Mouse (Mus musculus): Measurements from ENCODE around the gene Tenm2. TPM values are rescaled to one million over a fixed set of nuclear protein-coding genes. Genes with fewer than 3 reads are reported as not detected.

Tenm2 gene
- polyA plus RNA-seq, 1 experiment, result not detected

DNA sequence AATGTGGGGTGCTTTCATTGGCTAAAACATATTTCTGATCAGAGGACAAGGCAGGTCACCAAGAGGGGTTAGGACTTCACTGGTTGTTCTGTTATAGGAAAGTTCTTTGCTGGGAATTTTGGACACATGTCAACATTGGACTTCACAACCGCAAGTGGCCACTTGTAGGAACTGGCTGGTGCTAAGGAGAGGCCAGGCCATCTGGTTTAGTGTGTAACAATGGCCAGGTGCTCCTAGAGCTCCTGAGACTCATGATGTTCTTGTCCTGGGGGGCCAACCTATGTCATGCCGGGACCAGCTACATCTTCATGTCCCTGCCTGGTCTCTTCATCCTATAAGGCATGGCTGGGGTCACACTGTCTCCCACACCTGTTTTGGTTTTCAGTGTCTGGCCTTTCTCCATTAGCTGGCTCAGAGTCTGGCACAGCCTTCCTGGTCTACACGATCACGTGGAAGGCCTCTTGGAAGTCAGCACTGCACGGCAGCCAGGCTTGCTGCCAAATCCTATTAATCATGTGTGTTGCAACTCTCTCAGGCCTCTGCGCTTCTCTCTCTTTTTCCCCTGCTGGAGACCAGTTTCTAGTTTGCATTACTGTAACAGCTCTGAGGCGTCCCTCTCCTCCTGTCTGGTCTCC, 1199.6 kb downstream of the Tenm2 start:
- no peak for TF ChIP-seq POLR2A (IDR thresholded peaks at IDR 0.05; ENCODE audit: borderline replicate concordance, low read depth, low read length)
- TF ChIP-seq CTCF (IDR thresholded peaks at IDR 0.05; ENCODE audit: low read depth, low read length), result no peak
- no peak overlapping the region for H3K4me3 ChIP-seq (ENCODE audit: insufficient read depth, low read length)
- H3K4me1 ChIP-seq (ENCODE audit: control insufficient read depth, insufficient read depth, low read length), result no peaks in the 10 kb centered on the region
- H3K27ac ChIP-seq (ENCODE audit: insufficient read depth, low read depth, low read length), result no peak overlapping the region

DNA sequence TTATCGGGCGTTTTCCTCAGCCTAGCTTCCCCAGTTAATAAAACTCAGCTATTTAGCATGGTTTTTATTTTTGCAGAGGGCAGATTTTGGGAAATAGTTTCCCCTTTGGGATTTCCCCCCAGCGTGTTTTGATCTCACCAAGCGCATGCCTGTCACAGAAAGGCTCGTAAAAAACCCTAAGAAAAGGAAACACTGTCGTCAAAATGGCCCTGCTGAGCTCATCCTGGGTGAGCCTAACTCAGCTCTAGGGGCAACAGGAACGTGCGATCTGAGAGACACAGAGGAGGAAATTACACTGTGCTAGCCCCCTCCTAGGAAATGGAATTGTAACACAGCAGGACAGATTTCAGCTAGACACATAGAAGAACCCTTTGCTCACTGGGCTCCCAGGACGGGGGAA, 1204.0 kb downstream of the Tenm2 start:
- no peaks in the 10 kb centered on the region for H3K4me1 ChIP-seq (ENCODE audit: control insufficient read depth, insufficient read depth, low read length)
- no peak overlapping the region for H3K4me3 ChIP-seq (ENCODE audit: insufficient read depth, low read length)
- H3K27ac ChIP-seq (ENCODE audit: insufficient read depth, low read depth, low read length), result no peak overlapping the region
- no peak for TF ChIP-seq CTCF (IDR thresholded peaks at IDR 0.05; ENCODE audit: low read depth, low read length)
- no peak for TF ChIP-seq POLR2A (IDR thresholded peaks at IDR 0.05; ENCODE audit: borderline replicate concordance, low read depth, low read length)

DNA sequence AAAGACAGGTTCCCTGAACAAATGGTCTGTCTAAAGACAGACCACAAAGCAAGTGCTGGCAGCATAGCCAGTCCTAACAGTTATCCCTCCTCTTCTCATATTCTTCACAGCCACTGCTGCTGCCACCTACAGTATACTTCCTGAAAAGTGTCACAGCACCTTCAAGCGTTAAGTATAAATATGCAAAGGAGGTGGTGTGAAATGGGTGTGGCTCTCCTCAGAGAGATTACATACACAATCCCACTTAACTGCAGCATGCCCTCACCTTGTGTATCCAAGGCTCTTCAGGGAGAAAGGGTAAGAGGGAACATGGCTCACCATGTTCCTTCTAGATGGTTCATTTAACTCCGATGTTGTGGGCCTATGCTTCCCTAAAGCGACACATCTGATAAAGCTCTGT, 1215.8 kb downstream of the Tenm2 start:
- no peak for TF ChIP-seq POLR2A (IDR thresholded peaks at IDR 0.05; ENCODE audit: borderline replicate concordance, low read depth, low read length)
- TF ChIP-seq CTCF (IDR thresholded peaks at IDR 0.05; ENCODE audit: low read depth, low read length), result no peak
- Histone ChIP-seq H3K27ac (ENCODE audit: insufficient read depth, low read depth, low read length) (no peak overlapping the region), H3K4me3 (ENCODE audit: insufficient read depth, low read length) (no peak overlapping the region), H3K4me1 (ENCODE audit: control insufficient read depth, insufficient read depth, low read length) (no peaks in the 10 kb centered on the region)

DNA sequence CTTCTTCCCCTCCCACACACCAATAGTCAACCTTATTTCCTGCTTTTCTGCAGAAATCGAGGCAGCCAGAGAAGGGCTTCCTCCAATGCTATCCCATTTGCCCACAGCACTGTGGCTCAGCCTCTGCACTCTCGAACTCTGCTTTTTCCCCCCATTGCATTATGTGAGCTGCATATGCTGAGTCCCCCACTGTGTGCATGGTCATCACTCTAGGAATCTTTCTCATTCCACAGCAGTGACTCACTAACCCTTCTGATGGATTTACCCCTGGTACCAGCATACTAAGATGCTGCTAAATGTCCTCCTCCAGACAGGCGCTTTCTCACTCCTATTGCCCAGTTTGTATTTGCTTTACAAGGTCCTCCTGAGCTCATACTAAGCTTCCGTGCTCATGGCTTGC, 1222.6 kb downstream of the Tenm2 start:
- TF ChIP-seq POLR2A (IDR thresholded peaks at IDR 0.05; ENCODE audit: borderline replicate concordance, low read depth, low read length) (no peak), CTCF (IDR thresholded peaks at IDR 0.05; ENCODE audit: low read depth, low read length) (no peak)
- no peak overlapping the region for H3K4me3 ChIP-seq (ENCODE audit: insufficient read depth, low read length)
- no peak overlapping the region for H3K27ac ChIP-seq (ENCODE audit: insufficient read depth, low read depth, low read length)
- no peaks in the 10 kb centered on the region for H3K4me1 ChIP-seq (ENCODE audit: control insufficient read depth, insufficient read depth, low read length)

DNA sequence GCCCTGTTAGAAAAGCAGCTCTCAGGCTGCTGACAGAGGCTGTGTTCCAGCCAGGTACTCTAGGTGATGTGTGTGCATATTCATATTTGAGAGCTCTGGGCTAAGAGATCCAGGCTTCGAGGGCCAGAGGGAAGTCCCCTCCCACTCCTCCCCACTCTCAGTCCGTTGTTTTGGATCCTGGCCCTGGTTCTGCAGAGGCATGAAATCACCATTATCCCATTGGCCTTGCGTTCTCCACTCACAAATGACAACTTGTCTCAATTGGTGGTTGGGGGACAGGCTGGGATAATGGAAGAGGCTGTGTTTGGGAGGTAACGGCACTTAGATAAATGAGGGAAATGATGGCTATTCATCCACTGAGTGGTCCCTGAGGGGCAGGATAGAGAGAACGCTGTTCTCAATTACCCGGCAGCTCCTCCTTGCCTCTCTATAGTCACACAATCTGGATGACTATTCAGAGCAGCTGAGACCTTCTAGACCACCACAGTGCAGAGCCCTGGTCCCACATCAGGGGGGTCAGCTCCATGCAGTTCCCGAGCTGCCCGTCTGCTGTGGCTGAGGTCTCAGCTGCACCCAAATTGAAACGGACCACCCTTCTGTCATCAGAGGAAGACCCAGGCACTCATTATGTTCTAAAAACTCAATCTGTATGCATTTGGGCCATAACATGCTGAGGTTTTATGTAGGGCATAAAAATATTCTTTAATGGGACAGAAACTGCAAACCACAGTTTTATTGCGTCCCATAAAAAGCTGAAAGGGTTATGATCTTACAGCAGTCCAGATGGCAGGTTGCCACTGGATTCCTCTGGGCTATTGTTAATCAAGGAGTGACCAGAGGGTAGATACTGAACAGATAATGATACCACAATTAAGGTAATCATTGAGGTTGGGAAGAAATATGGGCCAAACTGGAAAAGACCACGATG, 1226.2 kb downstream of the Tenm2 start:
- no peaks in the 10 kb centered on the region for H3K4me1 ChIP-seq (ENCODE audit: control insufficient read depth, insufficient read depth, low read length)
- no peak overlapping the region for H3K27ac ChIP-seq (ENCODE audit: insufficient read depth, low read depth, low read length)
- H3K4me3 ChIP-seq (ENCODE audit: insufficient read depth, low read length), result no peak overlapping the region
- TF ChIP-seq POLR2A (IDR thresholded peaks at IDR 0.05; ENCODE audit: borderline replicate concordance, low read depth, low read length), result no peak
- no peak for TF ChIP-seq CTCF (IDR thresholded peaks at IDR 0.05; ENCODE audit: low read depth, low read length)

DNA sequence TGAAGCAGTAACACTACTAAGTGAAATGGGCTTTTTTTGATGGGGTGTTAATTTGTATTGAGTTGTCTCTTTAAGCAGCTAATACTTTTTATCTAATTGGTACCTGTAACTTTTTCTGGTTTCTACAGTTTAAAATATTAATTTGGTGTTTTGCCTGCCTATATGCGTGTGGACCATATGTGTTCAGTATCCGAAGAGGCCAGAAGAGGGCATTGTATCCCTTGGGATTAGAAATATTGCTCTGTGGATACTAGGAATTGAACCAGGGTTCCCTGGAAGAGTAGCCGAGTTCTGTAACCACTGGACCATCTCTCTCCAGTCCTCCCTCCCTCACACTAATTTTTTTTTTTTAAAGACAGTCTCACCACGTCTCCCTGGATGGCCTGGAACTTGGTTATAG, 1232.9 kb downstream of the Tenm2 start:
- Histone ChIP-seq H3K27ac (ENCODE audit: insufficient read depth, low read depth, low read length) (no peak overlapping the region), H3K4me3 (ENCODE audit: insufficient read depth, low read length) (no peak overlapping the region), H3K4me1 (ENCODE audit: control insufficient read depth, insufficient read depth, low read length) (no peaks in the 10 kb centered on the region)
- TF ChIP-seq POLR2A (IDR thresholded peaks at IDR 0.05; ENCODE audit: borderline replicate concordance, low read depth, low read length), result no peak
- no peak for TF ChIP-seq CTCF (IDR thresholded peaks at IDR 0.05; ENCODE audit: low read depth, low read length)

DNA sequence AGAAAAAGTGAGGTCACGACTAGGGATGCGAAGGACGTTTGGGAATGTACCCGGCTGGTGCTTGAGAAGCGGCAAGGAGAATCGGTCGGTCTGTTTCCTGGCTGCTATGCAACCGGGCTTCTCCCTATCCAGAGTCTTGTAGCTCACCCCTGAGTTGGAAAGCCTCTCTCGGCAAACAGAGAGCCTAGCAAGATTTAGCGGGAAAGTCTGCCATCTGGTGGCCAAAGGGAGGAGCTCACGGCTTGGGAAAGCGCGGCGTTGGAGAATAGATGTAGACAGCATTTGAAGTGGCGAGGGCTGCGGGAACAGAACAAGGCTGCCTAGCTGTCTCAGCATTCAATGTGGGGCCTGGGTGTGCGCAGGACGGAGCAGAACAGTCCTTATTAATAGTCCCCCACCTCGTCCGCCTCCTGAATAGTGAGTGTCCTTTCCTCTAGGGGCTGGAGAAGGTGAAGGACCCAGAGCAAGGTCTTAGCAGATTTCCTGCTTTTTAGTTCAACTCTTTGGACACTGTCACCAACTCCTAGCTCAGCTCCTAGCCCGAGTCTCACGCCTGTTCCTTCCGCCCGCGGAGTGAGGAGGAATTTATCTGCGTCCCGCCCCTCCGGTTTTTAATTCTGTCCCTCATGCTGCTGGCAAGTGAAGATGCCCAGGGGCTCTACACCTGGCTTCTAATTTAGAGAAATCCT, 1234.3 kb downstream of the Tenm2 start:
- Histone ChIP-seq H3K4me3 (ENCODE audit: insufficient read depth, low read length) (no peak overlapping the region), H3K27ac (ENCODE audit: insufficient read depth, low read depth, low read length) (no peak overlapping the region), H3K4me1 (ENCODE audit: control insufficient read depth, insufficient read depth, low read length) (no peaks in the 10 kb centered on the region)
- TF ChIP-seq CTCF (IDR thresholded peaks at IDR 0.05; ENCODE audit: low read depth, low read length), result peak; percentile 95
- TF ChIP-seq POLR2A (IDR thresholded peaks at IDR 0.05; ENCODE audit: borderline replicate concordance, low read depth, low read length), result no peak

DNA sequence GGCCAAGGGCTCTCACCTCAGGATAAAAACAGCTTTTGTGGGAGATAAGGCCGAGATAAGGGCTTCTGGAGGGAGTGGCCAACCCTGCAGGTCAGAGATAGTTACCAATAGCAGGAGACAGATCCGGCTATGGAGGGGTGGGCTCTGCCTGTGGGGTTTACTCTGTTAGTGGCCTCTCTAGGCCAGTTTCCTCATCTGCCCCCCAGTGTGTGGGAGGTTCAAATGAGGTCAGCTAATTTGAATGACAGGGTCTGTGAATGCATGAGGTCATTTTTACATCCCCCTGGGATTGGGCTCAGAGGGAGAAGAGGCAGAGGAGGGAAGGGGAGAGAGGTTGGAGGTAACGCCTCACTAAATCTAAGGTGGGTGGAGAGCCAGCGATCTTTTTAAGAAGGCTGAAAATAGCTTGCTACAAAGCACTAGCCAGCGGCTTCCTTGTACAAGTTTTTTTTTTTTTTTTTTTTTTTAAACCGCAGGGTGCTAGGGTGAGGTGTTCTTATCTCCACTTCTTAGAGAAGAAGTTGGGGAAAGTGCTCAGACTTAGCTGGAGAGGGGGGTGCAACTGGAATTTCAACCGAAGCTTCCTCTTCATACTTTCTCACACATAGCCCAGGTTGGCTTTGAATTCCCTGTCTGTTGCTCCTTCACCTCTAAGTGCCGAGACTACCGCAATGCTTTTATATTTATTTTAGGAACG, 1235.0 kb downstream of the Tenm2 start:
- Histone ChIP-seq H3K4me3 (ENCODE audit: insufficient read depth, low read length) (no peak overlapping the region), H3K27ac (ENCODE audit: insufficient read depth, low read depth, low read length) (no peak overlapping the region), H3K4me1 (ENCODE audit: control insufficient read depth, insufficient read depth, low read length) (no peaks in the 10 kb centered on the region)
- TF ChIP-seq CTCF (IDR thresholded peaks at IDR 0.05; ENCODE audit: low read depth, low read length) (no peak), POLR2A (IDR thresholded peaks at IDR 0.05; ENCODE audit: borderline replicate concordance, low read depth, low read length) (no peak)

DNA sequence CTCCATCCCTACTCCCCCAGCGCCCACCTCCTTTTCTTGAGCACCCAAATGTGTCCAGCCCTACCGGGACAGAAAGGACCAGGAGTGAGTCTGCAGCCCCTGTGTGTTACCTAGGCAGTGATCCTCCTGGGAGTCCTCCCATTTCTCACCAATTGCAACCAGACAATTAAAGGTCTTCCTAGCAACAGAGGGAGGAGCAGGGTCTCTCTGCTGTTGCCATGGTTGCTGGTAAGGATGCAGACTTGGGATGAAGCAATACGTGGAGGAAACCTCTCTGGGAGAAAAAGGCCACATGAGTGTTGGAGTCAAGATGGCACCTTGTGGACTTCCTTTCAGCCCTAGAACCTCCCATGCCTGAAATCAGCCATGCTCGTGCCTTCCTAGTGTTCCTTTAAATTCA, 1235.7 kb downstream of the Tenm2 start:
- TF ChIP-seq POLR2A (IDR thresholded peaks at IDR 0.05; ENCODE audit: borderline replicate concordance, low read depth, low read length), result no peak
- TF ChIP-seq CTCF (IDR thresholded peaks at IDR 0.05; ENCODE audit: low read depth, low read length), result no peak
- Histone ChIP-seq H3K4me3 (ENCODE audit: insufficient read depth, low read length) (no peak overlapping the region), H3K4me1 (ENCODE audit: control insufficient read depth, insufficient read depth, low read length) (no peaks in the 10 kb centered on the region), H3K27ac (ENCODE audit: insufficient read depth, low read depth, low read length) (no peak overlapping the region)

All from bone marrow macrophage, adult 2 months (primary cell).